Mouse (Mus musculus): ENCODE data around the gene Fem1b. TPM values are rescaled to one million over a fixed set of nuclear protein-coding genes. Genes with fewer than 3 reads are reported as not detected.
"Not testable (repeated sequence)": the region's sequence is repeated elsewhere in the genome, so short reads cannot be mapped to it uniquely, and the experiment has no call there.

Gene Fem1b
- polyA plus RNA-seq, 1 experiment from 2014 or later = 30.4 TPM

- peak overlapping the region; percentile 97 for H3K27ac ChIP-seq
- no peak for ATAC-seq (ENCODE audit: insufficient number of reproducible peaks, insufficient read depth, low FRiP score, low TSS enrichment, low read depth)
- 20% methylated on average over 14 of the region's 14 CpGs for WGBS
- H3K36me3 ChIP-seq = no peaks in the 10 kb centered on the region
- peaks cover 23% of the 10 kb centered on the region for H3K4me1 ChIP-seq (replicated peaks)
- H3K9ac ChIP-seq (replicated peaks) = peak overlapping the region; percentile 91
- peak overlapping the region; percentile 100 for H3K4me3 ChIP-seq (replicated peaks)
- H3K4me2 ChIP-seq = peak overlapping the region; percentile 98
- no peaks in the 10 kb centered on the region for H3K9me3 ChIP-seq
- H3K27me3 ChIP-seq = no peaks in the 10 kb centered on the region
Measured at GRCm38 (mm10) chr9:62812216-62813049, 699 bp upstream of the Fem1b start.

- peaks cover 23% of the 10 kb centered on the region for H3K4me1 ChIP-seq (replicated peaks)
- H3K4me2 ChIP-seq = peak overlapping the region; percentile 98
- under 1% methylated on average over 57 of the region's 58 CpGs for WGBS
- peak; percentile 71 for ATAC-seq (ENCODE audit: insufficient number of reproducible peaks, insufficient read depth, low FRiP score, low TSS enrichment, low read depth)
- no peaks in the 10 kb centered on the region for H3K27me3 ChIP-seq
- no peaks in the 10 kb centered on the region for H3K9me3 ChIP-seq
- peak overlapping the region; percentile 97 for H3K27ac ChIP-seq
- H3K9ac ChIP-seq (replicated peaks) = peak overlapping the region; percentile 91
- H3K4me3 ChIP-seq (replicated peaks) = peak overlapping the region; percentile 100
- no peaks in the 10 kb centered on the region for H3K36me3 ChIP-seq
Measured at GRCm38 (mm10) chr9:62810543-62811515, 905 bp downstream of the Fem1b start.

GRCm38 (mm10) chr9:62810095-62810494, 1.6 kb downstream of the Fem1b start:
- Histone ChIP-seq H3K36me3 (no peaks in the 10 kb centered on the region), H3K4me2 (peak overlapping the region; percentile 98), H3K27ac (no peak overlapping the region), H3K9ac (replicated peaks) (peak overlapping the region; percentile 91), H3K27me3 (no peaks in the 10 kb centered on the region), H3K4me1 (replicated peaks) (peaks cover 23% of the 10 kb centered on the region), H3K4me3 (replicated peaks) (peak overlapping the region; percentile 100), H3K9me3 (no peaks in the 10 kb centered on the region)
- ATAC-seq (ENCODE audit: insufficient number of reproducible peaks, insufficient read depth, low FRiP score, low TSS enrichment, low read depth) = no peak
- 15% methylated on average over 8 of the region's 8 CpGs for WGBS

GRCm38 (mm10) chr9:62799218-62799617, 12.5 kb downstream of the Fem1b start:
- H3K9me3 ChIP-seq; H3K4me1 ChIP-seq (replicated peaks); H3K9ac ChIP-seq (replicated peaks); H3K4me2 ChIP-seq; H3K27me3 ChIP-seq; ATAC-seq (ENCODE audit: insufficient number of reproducible peaks, insufficient read depth, low FRiP score, low TSS enrichment, low read depth); H3K4me3 ChIP-seq (replicated peaks); H3K27ac ChIP-seq: not testable (repeated sequence)
- H3K36me3 ChIP-seq = peaks cover 49% of the 10 kb centered on the region
- 100% methylated on average over 2 of the region's 2 CpGs for WGBS

- Histone ChIP-seq H3K4me1 (replicated peaks) (no peaks in the 10 kb centered on the region), H3K9ac (replicated peaks) (no peak overlapping the region), H3K27ac (no peak overlapping the region; the same call in 1 of the 2 replicates), H3K4me3 (replicated peaks) (no peak overlapping the region), H3K9me3 (no peaks in the 10 kb centered on the region), H3K4me2 (no peak overlapping the region), H3K36me3 (peaks cover 26% of the 10 kb centered on the region; the same call in 1 of the 2 replicates), H3K27me3 (no peaks in the 10 kb centered on the region)
- no peak for ATAC-seq (ENCODE audit: insufficient number of reproducible peaks, insufficient read depth, low FRiP score, low TSS enrichment, low read depth)
- 89% methylated on average over 12 of the region's 12 CpGs for WGBS
Measured at GRCm38 (mm10) chr9:62789856-62790255, 21.9 kb downstream of the Fem1b start.

- 74% methylated on average over 5 of the region's 5 CpGs for WGBS
- H3K9ac ChIP-seq (replicated peaks) = no peak overlapping the region
- peaks cover 4% of the 10 kb centered on the region; the same call in 1 of the 2 replicates for H3K36me3 ChIP-seq
- H3K27me3 ChIP-seq = no peaks in the 10 kb centered on the region
- ATAC-seq (ENCODE audit: insufficient number of reproducible peaks, insufficient read depth, low FRiP score, low TSS enrichment, low read depth) = no peak
- H3K4me2 ChIP-seq = no peak overlapping the region
- 0 out of 2 replicates have a peak, but pooled peaks cover 6% of the 10 kb centered on the region for H3K9me3 ChIP-seq
- H3K4me3 ChIP-seq (replicated peaks) = no peak overlapping the region
- no peak overlapping the region for H3K27ac ChIP-seq
- peaks cover 8% of the 10 kb centered on the region; the same call in 1 of the 2 replicates for H3K4me1 ChIP-seq (replicated peaks)
Measured at GRCm38 (mm10) chr9:62786721-62787120, 25.0 kb downstream of the Fem1b start.

GRCm38 (mm10) chr9:62784233-62784632, 27.5 kb downstream of the Fem1b start:
- 97% methylated on average over 2 of the region's 2 CpGs for WGBS
- Histone ChIP-seq H3K4me1 (replicated peaks) (peaks cover 8% of the 10 kb centered on the region; the same call in 1 of the 2 replicates), H3K27ac (no peak overlapping the region), H3K4me3 (replicated peaks) (no peak overlapping the region), H3K4me2 (no peak overlapping the region), H3K36me3 (no peaks in the 10 kb centered on the region; the same call in 1 of the 2 replicates), H3K9ac (replicated peaks) (no peak overlapping the region), H3K27me3 (no peaks in the 10 kb centered on the region), H3K9me3 (0 out of 2 replicates have a peak, but pooled peaks cover 6% of the 10 kb centered on the region)
- no peak for ATAC-seq (ENCODE audit: insufficient number of reproducible peaks, insufficient read depth, low FRiP score, low TSS enrichment, low read depth)

GRCm38 (mm10) chr9:62782976-62783781, 28.6 kb downstream of the Fem1b start:
- 43% methylated on average over 16 of the region's 16 CpGs for WGBS
- Histone ChIP-seq H3K9me3 (0 out of 2 replicates have a peak, but pooled peaks cover 6% of the 10 kb centered on the region), H3K4me3 (replicated peaks) (no peak overlapping the region), H3K27ac (no peak overlapping the region), H3K9ac (replicated peaks) (0 out of 2 replicates have a peak overlapping the region, but pooled peaks have one; percentile 23), H3K4me1 (replicated peaks) (peaks cover 8% of the 10 kb centered on the region; the same call in 1 of the 2 replicates), H3K36me3 (no peaks in the 10 kb centered on the region; the same call in 1 of the 2 replicates), H3K27me3 (no peaks in the 10 kb centered on the region), H3K4me2 (no peak overlapping the region)
- ATAC-seq (ENCODE audit: insufficient number of reproducible peaks, insufficient read depth, low FRiP score, low TSS enrichment, low read depth) = no peak

- WGBS = 72% methylated on average over 3 of the region's 3 CpGs
- ATAC-seq (ENCODE audit: insufficient number of reproducible peaks, insufficient read depth, low FRiP score, low TSS enrichment, low read depth) = no peak
- H3K27me3 ChIP-seq = no peaks in the 10 kb centered on the region
Measured at GRCm38 (mm10) chr9:62781965-62782364, 29.8 kb downstream of the Fem1b start.

GRCm38 (mm10) chr9:62778721-62779120, 33.0 kb downstream of the Fem1b start:
- no peaks in the 10 kb centered on the region for H3K9me3 ChIP-seq
- no peak overlapping the region for H3K27ac ChIP-seq
- no peaks in the 10 kb centered on the region for H3K36me3 ChIP-seq
- WGBS = 91% methylated on average over 9 of the region's 9 CpGs
- peaks cover 12% of the 10 kb centered on the region; the same call in 1 of the 2 replicates for H3K4me1 ChIP-seq (replicated peaks)
- H3K4me2 ChIP-seq = no peak overlapping the region
- ATAC-seq (ENCODE audit: insufficient number of reproducible peaks, insufficient read depth, low FRiP score, low TSS enrichment, low read depth) = no peak
- H3K9ac ChIP-seq (replicated peaks) = no peak overlapping the region
- no peak overlapping the region for H3K4me3 ChIP-seq (replicated peaks)
- H3K27me3 ChIP-seq = no peaks in the 10 kb centered on the region

More at GRCm38 (mm10) chr9:62781965-62782364, 29.8 kb downstream of the Fem1b start:
- Histone ChIP-seq H3K9ac (replicated peaks) (no peak overlapping the region), H3K36me3 (no peaks in the 10 kb centered on the region; the same call in 1 of the 2 replicates), H3K4me1 (replicated peaks) (peaks cover 8% of the 10 kb centered on the region; the same call in 1 of the 2 replicates), H3K4me2 (no peak overlapping the region), H3K9me3 (0 out of 2 replicates have a peak, but pooled peaks cover 6% of the 10 kb centered on the region), H3K27ac (no peak overlapping the region), H3K4me3 (replicated peaks) (no peak overlapping the region)
